ENCODE assay signal across 8 mouse cellular contexts in genomic region chr5:125404536-125404902, GRCm38 (mm10). TPM values are rescaled to one million over a fixed set of nuclear protein-coding genes. Genes with fewer than 3 reads are reported as not detected.
DNase-seq lines count a peak whose midpoint lies in the region; ATAC-seq and TF ChIP-seq lines count a peak whose summit lies in the region.

No protein-coding gene starts in this region.

- peak overlapping the region; percentile 58 for H3K9ac ChIP-seq in hindbrain, embryonic 15.5 days
- H3K9ac ChIP-seq in midbrain, postnatal 0 days (replicated peaks; ENCODE audit: low read length, poor library complexity, severe bottlenecking): peak overlapping the region; percentile 72

- no peak for ATAC-seq in hindbrain, embryonic 15.5 days (ENCODE audit: low FRiP score, low read depth)
- no peak for ATAC-seq in midbrain, postnatal 0 days (ENCODE audit: low FRiP score)

- H3K27ac ChIP-seq in hindbrain, embryonic 15.5 days (replicated peaks): peak overlapping the region; percentile 91
- H3K27ac ChIP-seq in midbrain, postnatal 0 days (ENCODE audit: low read depth, low read length): peak overlapping the region; percentile 98

- no peak for DNase-seq in lung, adult 2 months
- no peak for DNase-seq in lung, postnatal 25 days (ENCODE audit: low spot score)
- peak; percentile 61 for DNase-seq in embryo, embryonic 11 days
- DNase-seq in midbrain, postnatal 0 days (ENCODE audit: low spot score): no peak
- no peak for DNase-seq in ovary, postnatal 10 days (ENCODE audit: low spot score)
- DNase-seq in thymus, postnatal 4 days: no peak
- no peak for DNase-seq in right cerebral cortex, postnatal 36 days (ENCODE audit: low spot score in 2 of 2)

- no peak for TF ChIP-seq CTCF in lung, adult 2 months (IDR thresholded peaks at IDR 0.05; ENCODE audit: insufficient read depth, low read length)
- no peak for TF ChIP-seq CTCF in midbrain, postnatal 0 days (IDR thresholded peaks at IDR 0.05)

- H3K4me2 ChIP-seq in hindbrain, embryonic 15.5 days: peak overlapping the region; percentile 62
- H3K4me2 ChIP-seq in midbrain, postnatal 0 days (ENCODE audit: low read depth, low read length, poor library complexity, severe bottlenecking): peak overlapping the region; percentile 73

- no peaks in the 10 kb centered on the region for H3K9me3 ChIP-seq in hindbrain, embryonic 15.5 days
- no peaks in the 10 kb centered on the region for H3K9me3 ChIP-seq in midbrain, postnatal 0 days (ENCODE audit: low read length)

- TF ChIP-seq POLR2A in lung, adult 2 months (IDR thresholded peaks at IDR 0.05; ENCODE audit: borderline replicate concordance, extremely low read depth, low read depth, low read length): no peak

- no peaks in the 10 kb centered on the region for H3K36me3 ChIP-seq in hindbrain, embryonic 15.5 days
- no peaks in the 10 kb centered on the region for H3K36me3 ChIP-seq in midbrain, postnatal 0 days (ENCODE audit: insufficient read depth, low read length)

- H3K27me3 ChIP-seq in hindbrain, embryonic 15.5 days: no peaks in the 10 kb centered on the region
- no peaks in the 10 kb centered on the region for H3K27me3 ChIP-seq in midbrain, postnatal 0 days (ENCODE audit: insufficient read depth, low read length)

- no peaks in the 10 kb centered on the region for H3K4me1 ChIP-seq in lung, adult 2 months (ENCODE audit: control insufficient read depth, insufficient read depth, low read length)
- H3K4me1 ChIP-seq in hindbrain, embryonic 15.5 days (replicated peaks): peaks cover 20% of the 10 kb centered on the region
- H3K4me1 ChIP-seq in midbrain, postnatal 0 days (ENCODE audit: insufficient read depth, low read length): peaks cover 8% of the 10 kb centered on the region; the same call in 1 of the 2 replicates

- peak overlapping the region; percentile 57 for H3K4me3 ChIP-seq in lung, adult 2 months (replicated peaks; ENCODE audit: extremely low read depth, low read depth, low read length)
- peak overlapping the region; percentile 62 for H3K4me3 ChIP-seq in hindbrain, embryonic 15.5 days
- peak overlapping the region; percentile 47 for H3K4me3 ChIP-seq in midbrain, postnatal 0 days (ENCODE audit: low read depth, low read length)

- WGBS in lung, adult 2 months: 3% methylated on average over 7 of the region's 7 CpGs
- WGBS in hindbrain, embryonic 15.5 days: 2% methylated on average over 7 of the region's 7 CpGs
- 2% methylated on average over 7 of the region's 7 CpGs for WGBS in midbrain, postnatal 0 days

RNA-seq across cellular contexts. Expression of gene Ubc, which starts 14.5 kb away (rescaled TPM):
- polyA plus RNA-seq in lung, adult 2 months (2012; rRNA removed): 705 and 874 TPM in 2 replicates
- 1,393 and 1,417 TPM in 2 replicates for polyA plus RNA-seq in hindbrain, embryonic 15.5 days (2015; fragmentation: Nextera tagmentation; extraction: Ambion mirVana)
- total RNA-seq in midbrain, postnatal 0 days (2014; rRNA removed): 915 and 958 TPM in 2 replicates
- polyA plus RNA-seq in midbrain, postnatal 0 days (2015; fragmentation: Nextera tagmentation; extraction: Ambion mirVana): 1,268 and 1,306 TPM in 2 replicates

RNA-seq across cellular contexts. Expression of gene Gm10382, which starts 15.4 kb away (rescaled TPM):
- polyA plus RNA-seq in lung, adult 2 months (2012; rRNA removed): 0.20 and 0.25 TPM in 2 replicates
- polyA plus RNA-seq in hindbrain, embryonic 15.5 days (2015; fragmentation: Nextera tagmentation; extraction: Ambion mirVana): 0.56 and 0.65 TPM in 2 replicates
- total RNA-seq in midbrain, postnatal 0 days (2014; rRNA removed): not detected in 2 replicates
- 0.67 and 0.83 TPM in 2 replicates for polyA plus RNA-seq in midbrain, postnatal 0 days (2015; fragmentation: Nextera tagmentation; extraction: Ambion mirVana)

RNA-seq across cellular contexts. Expression of gene Dhx37, which starts 29.4 kb away (rescaled TPM):
- 11.1 and 13.4 TPM in 2 replicates for polyA plus RNA-seq in lung, adult 2 months (2012; rRNA removed)
- 10.9 and 11.6 TPM in 2 replicates for polyA plus RNA-seq in hindbrain, embryonic 15.5 days (2015; fragmentation: Nextera tagmentation; extraction: Ambion mirVana)
- total RNA-seq in midbrain, postnatal 0 days (2014; rRNA removed): 17.8 and 32.9 TPM in 2 replicates
- polyA plus RNA-seq in midbrain, postnatal 0 days (2015; fragmentation: Nextera tagmentation; extraction: Ambion mirVana): 10.9 TPM in 2 replicates

RNA-seq across cellular contexts. Expression of gene Bri3bp, which starts 36.8 kb away (rescaled TPM):
- 5.0 and 8.2 TPM in 2 replicates for polyA plus RNA-seq in lung, adult 2 months (2012; rRNA removed)
- polyA plus RNA-seq in hindbrain, embryonic 15.5 days (2015; fragmentation: Nextera tagmentation; extraction: Ambion mirVana): 39.4 and 42.8 TPM in 2 replicates
- 89.5 and 96.0 TPM in 2 replicates for total RNA-seq in midbrain, postnatal 0 days (2014; rRNA removed)
- polyA plus RNA-seq in midbrain, postnatal 0 days (2015; fragmentation: Nextera tagmentation; extraction: Ambion mirVana): 42.3 and 43.9 TPM in 2 replicates
